Mouse (Mus musculus) C2C12 (cell line): ENCODE results near the gene Ptgfr.

Experiments
- CEBPB ChIP-seq: IDR thresholded peaks from one replicate; pipeline ENCODE4 v1.6.1; 2011; ENCODE audit warnings: low read depth, mild to moderate bottlenecking, control low read depth, moderate library complexity
- CTCF ChIP-seq: IDR thresholded peaks from one replicate; pipeline ENCODE4 v1.5.1; 2011; ENCODE audit not compliant: control insufficient read depth, insufficient read depth, insufficient read length
- MAX ChIP-seq: IDR thresholded peaks from one replicate; pipeline ENCODE4 v1.6.1; 2011; ENCODE audit warnings: mild to moderate bottlenecking, control low read depth

- TF ChIP-seq CTCF (no peak), CEBPB (no peak), MAX (no peak)
Observed at GRCm38 (mm10) chr3:151850621-151851020, 13.2 kb upstream of the Ptgfr start.
